Mouse (Mus musculus): ENCODE data around the gene Spag9.

DNA sequence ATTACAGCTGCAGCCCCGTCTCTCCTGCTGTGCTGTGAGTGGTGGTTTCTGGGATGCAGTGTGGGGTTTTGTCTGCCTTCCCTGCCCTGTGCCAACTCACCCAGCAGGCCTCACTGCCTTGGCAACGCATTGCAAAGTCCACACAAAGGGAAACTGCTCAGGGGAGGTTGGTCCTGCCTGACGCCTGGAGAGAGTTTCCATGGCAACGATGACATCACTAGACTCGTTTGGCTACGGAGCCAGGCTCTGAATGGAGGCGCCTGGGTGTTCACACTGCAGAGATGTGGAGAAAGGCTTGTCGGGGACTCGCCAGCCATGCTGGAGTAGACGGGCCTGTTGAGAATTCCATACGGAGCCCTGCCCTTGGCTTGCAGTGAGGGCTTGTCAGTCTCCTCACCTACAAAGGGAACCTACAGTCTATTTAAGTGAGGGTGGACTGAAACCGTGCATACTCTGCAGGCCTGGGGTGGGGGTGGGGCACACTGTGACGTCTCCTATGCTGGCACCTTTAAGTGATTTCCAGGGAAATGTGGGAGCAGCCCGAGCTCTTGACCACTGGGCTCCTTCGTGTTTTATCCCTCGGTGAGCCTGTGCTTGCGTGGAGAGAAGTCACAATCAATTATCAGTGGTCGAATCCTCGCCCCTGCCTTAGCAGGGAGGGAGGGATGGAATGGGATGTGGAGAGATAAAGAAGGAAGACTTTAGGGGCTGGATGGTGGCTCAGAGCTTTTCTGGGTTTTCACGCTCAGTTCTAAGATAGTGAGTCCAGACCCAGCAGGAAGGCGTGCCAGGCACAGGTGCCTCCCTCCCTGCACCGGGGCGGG, 164.8 kb downstream of the Spag9 start:
- TF ChIP-seq CTCF (IDR thresholded peaks at IDR 0.05; ENCODE audit: low read depth, low read length) = no peak
- TF ChIP-seq POLR2A (IDR thresholded peaks at IDR 0.05; ENCODE audit: insufficient read depth, low read length) = no peak
- TF ChIP-seq EP300 (IDR thresholded peaks at IDR 0.05; ENCODE audit: insufficient read depth, low read depth, low read length) = no peak

All from ES-Bruce4 (cell line).